Mouse (Mus musculus): Measurements from ENCODE around the gene Ly75. TPM values are rescaled to one million over a fixed set of nuclear protein-coding genes. Genes with fewer than 3 reads are reported as not detected.

Gene Ly75
- polyA plus RNA-seq, 1 experiment from 2014 or later, result 2.6 TPM

GRCm38 (mm10) chr2:60347875-60348274 is 35.2 kb downstream of the Ly75 start:
- WGBS, result 89% methylated on average over 7 of the region's 7 CpGs
- Histone ChIP-seq H3K9ac (ENCODE audit: low read length) (no peak overlapping the region), H3K27ac (ENCODE audit: low read depth, low read length) (no peak overlapping the region), H3K36me3 (ENCODE audit: control insufficient read depth, insufficient read depth, low read length) (no peaks in the 10 kb centered on the region), H3K4me1 (ENCODE audit: control insufficient read depth, insufficient read depth, low read length) (peaks cover 5% of the 10 kb centered on the region; the same call in 1 of the 2 replicates), H3K4me2 (ENCODE audit: low read depth) (no peak overlapping the region), H3K4me3 (ENCODE audit: low read depth, low read length) (no peak overlapping the region), H3K27me3 (ENCODE audit: control insufficient read depth, insufficient read depth, low read length) (no peaks in the 10 kb centered on the region), H3K9me3 (ENCODE audit: control insufficient read depth, low read length) (no peaks in the 10 kb centered on the region)
- no peak for DNase-seq (ENCODE audit: low spot score)
- ATAC-seq (ENCODE audit: insufficient read depth, low FRiP score, low TSS enrichment), result no peak

GRCm38 (mm10) chr2:60346531-60346930 is 36.6 kb downstream of the Ly75 start:
- no peaks in the 10 kb centered on the region for H3K36me3 ChIP-seq (ENCODE audit: control insufficient read depth, insufficient read depth, low read length)
- WGBS, result 54% methylated on average over 8 of the region's 8 CpGs
- no peaks in the 10 kb centered on the region for H3K27me3 ChIP-seq (ENCODE audit: control insufficient read depth, insufficient read depth, low read length)
- no peak overlapping the region for H3K4me2 ChIP-seq (ENCODE audit: low read depth)
- no peak overlapping the region for H3K27ac ChIP-seq (ENCODE audit: low read depth, low read length)
- no peak overlapping the region for H3K4me3 ChIP-seq (ENCODE audit: low read depth, low read length)
- no peak overlapping the region for H3K9ac ChIP-seq (ENCODE audit: low read length)
- H3K9me3 ChIP-seq (ENCODE audit: control insufficient read depth, low read length), result no peaks in the 10 kb centered on the region
- DNase-seq (ENCODE audit: low spot score) (peak; percentile 19), ATAC-seq (ENCODE audit: insufficient read depth, low FRiP score, low TSS enrichment) (no peak)
- peaks cover 5% of the 10 kb centered on the region; the same call in 1 of the 2 replicates for H3K4me1 ChIP-seq (ENCODE audit: control insufficient read depth, insufficient read depth, low read length)

- 74% methylated on average over 7 of the region's 7 CpGs for WGBS
- H3K27ac ChIP-seq (ENCODE audit: low read depth, low read length), result no peak overlapping the region
- no peaks in the 10 kb centered on the region for H3K9me3 ChIP-seq (ENCODE audit: control insufficient read depth, low read length)
- no peak overlapping the region for H3K9ac ChIP-seq (ENCODE audit: low read length)
- peaks cover 5% of the 10 kb centered on the region; the same call in 1 of the 2 replicates for H3K4me1 ChIP-seq (ENCODE audit: control insufficient read depth, insufficient read depth, low read length)
- no peak overlapping the region for H3K4me2 ChIP-seq (ENCODE audit: low read depth)
- DNase-seq (ENCODE audit: low spot score) (no peak), ATAC-seq (ENCODE audit: insufficient read depth, low FRiP score, low TSS enrichment) (no peak)
- H3K4me3 ChIP-seq (ENCODE audit: low read depth, low read length), result no peak overlapping the region
- H3K36me3 ChIP-seq (ENCODE audit: control insufficient read depth, insufficient read depth, low read length), result no peaks in the 10 kb centered on the region
- no peaks in the 10 kb centered on the region for H3K27me3 ChIP-seq (ENCODE audit: control insufficient read depth, insufficient read depth, low read length)
Measured at GRCm38 (mm10) chr2:60345717-60346116, 37.4 kb downstream of the Ly75 start.

GRCm38 (mm10) chr2:60343607-60344289 is 39.4 kb downstream of the Ly75 start:
- no peak overlapping the region for H3K4me3 ChIP-seq (ENCODE audit: low read depth, low read length)
- H3K36me3 ChIP-seq (ENCODE audit: control insufficient read depth, insufficient read depth, low read length), result no peaks in the 10 kb centered on the region
- H3K27ac ChIP-seq (ENCODE audit: low read depth, low read length), result no peak overlapping the region
- H3K9ac ChIP-seq (ENCODE audit: low read length), result no peak overlapping the region
- H3K4me1 ChIP-seq (ENCODE audit: control insufficient read depth, insufficient read depth, low read length), result peaks cover 5% of the 10 kb centered on the region; the same call in 1 of the 2 replicates
- 32% methylated on average over 11 of the region's 11 CpGs for whole genome bisulfite sequencing
- H3K27me3 ChIP-seq (ENCODE audit: control insufficient read depth, insufficient read depth, low read length), result no peaks in the 10 kb centered on the region
- H3K9me3 ChIP-seq (ENCODE audit: control insufficient read depth, low read length), result no peaks in the 10 kb centered on the region
- DNase-seq (ENCODE audit: low spot score) (peak; percentile 62), ATAC-seq (ENCODE audit: insufficient read depth, low FRiP score, low TSS enrichment) (peak; percentile 71)
- no peak overlapping the region for H3K4me2 ChIP-seq (ENCODE audit: low read depth)

GRCm38 (mm10) chr2:60342107-60342880 is 40.8 kb downstream of the Ly75 start:
- no peak overlapping the region for H3K4me3 ChIP-seq (ENCODE audit: low read depth, low read length)
- ATAC-seq (ENCODE audit: insufficient read depth, low FRiP score, low TSS enrichment), result no peak
- no peak overlapping the region for H3K9ac ChIP-seq (ENCODE audit: low read length)
- H3K4me2 ChIP-seq (ENCODE audit: low read depth), result no peak overlapping the region
- H3K27ac ChIP-seq (ENCODE audit: low read depth, low read length), result no peak overlapping the region
- no peaks in the 10 kb centered on the region for H3K9me3 ChIP-seq (ENCODE audit: control insufficient read depth, low read length)
- H3K36me3 ChIP-seq (ENCODE audit: control insufficient read depth, insufficient read depth, low read length), result no peaks in the 10 kb centered on the region
- no peak for DNase-seq (ENCODE audit: low spot score)
- peaks cover 5% of the 10 kb centered on the region; the same call in 1 of the 2 replicates for H3K4me1 ChIP-seq (ENCODE audit: control insufficient read depth, insufficient read depth, low read length)
- WGBS, result 73% methylated on average over 4 of the region's 4 CpGs
- H3K27me3 ChIP-seq (ENCODE audit: control insufficient read depth, insufficient read depth, low read length), result no peaks in the 10 kb centered on the region

- Histone ChIP-seq H3K36me3 (ENCODE audit: control insufficient read depth, insufficient read depth, low read length) (no peaks in the 10 kb centered on the region), H3K4me3 (ENCODE audit: low read depth, low read length) (no peak overlapping the region), H3K4me2 (ENCODE audit: low read depth) (no peak overlapping the region), H3K4me1 (ENCODE audit: control insufficient read depth, insufficient read depth, low read length) (no peaks in the 10 kb centered on the region), H3K9ac (ENCODE audit: low read length) (no peak overlapping the region), H3K9me3 (ENCODE audit: control insufficient read depth, low read length) (no peaks in the 10 kb centered on the region), H3K27ac (ENCODE audit: low read depth, low read length) (no peak overlapping the region), H3K27me3 (ENCODE audit: control insufficient read depth, insufficient read depth, low read length) (no peaks in the 10 kb centered on the region)
- 48% methylated on average over 9 of the region's 9 CpGs for WGBS
- DNase-seq (ENCODE audit: low spot score) (peak; percentile 21), ATAC-seq (ENCODE audit: insufficient read depth, low FRiP score, low TSS enrichment) (no peak)
Measured at GRCm38 (mm10) chr2:60337937-60338336, 45.2 kb downstream of the Ly75 start.

GRCm38 (mm10) chr2:60328641-60329040 is 54.5 kb downstream of the Ly75 start:
- Histone ChIP-seq H3K36me3 (ENCODE audit: control insufficient read depth, insufficient read depth, low read length) (no peaks in the 10 kb centered on the region), H3K27ac (ENCODE audit: low read depth, low read length) (no peak overlapping the region), H3K4me1 (ENCODE audit: control insufficient read depth, insufficient read depth, low read length) (no peaks in the 10 kb centered on the region), H3K4me2 (ENCODE audit: low read depth) (no peak overlapping the region), H3K27me3 (ENCODE audit: control insufficient read depth, insufficient read depth, low read length) (no peaks in the 10 kb centered on the region), H3K9me3 (ENCODE audit: control insufficient read depth, low read length) (no peaks in the 10 kb centered on the region), H3K9ac (ENCODE audit: low read length) (no peak overlapping the region), H3K4me3 (ENCODE audit: low read depth, low read length) (no peak overlapping the region)
- WGBS, result 93% methylated on average over 10 of the region's 10 CpGs
- ATAC-seq (ENCODE audit: insufficient read depth, low FRiP score, low TSS enrichment), result no peak
- no peak for DNase-seq (ENCODE audit: low spot score)

- H3K4me3 ChIP-seq (ENCODE audit: low read depth, low read length), result no peak overlapping the region
- no peak overlapping the region for H3K9ac ChIP-seq (ENCODE audit: low read length)
- no peak overlapping the region for H3K4me2 ChIP-seq (ENCODE audit: low read depth)
- H3K27ac ChIP-seq (ENCODE audit: low read depth, low read length), result no peak overlapping the region
- H3K36me3 ChIP-seq (ENCODE audit: control insufficient read depth, insufficient read depth, low read length), result no peaks in the 10 kb centered on the region
- ATAC-seq (ENCODE audit: insufficient read depth, low FRiP score, low TSS enrichment) (no peak), DNase-seq (ENCODE audit: low spot score) (no peak)
- H3K27me3 ChIP-seq (ENCODE audit: control insufficient read depth, insufficient read depth, low read length), result no peaks in the 10 kb centered on the region
- no peaks in the 10 kb centered on the region for H3K4me1 ChIP-seq (ENCODE audit: control insufficient read depth, insufficient read depth, low read length)
- 92% methylated on average over 11 of the region's 11 CpGs for WGBS
- H3K9me3 ChIP-seq (ENCODE audit: control insufficient read depth, low read length), result no peaks in the 10 kb centered on the region
Measured at GRCm38 (mm10) chr2:60327581-60327980, 55.5 kb downstream of the Ly75 start.

- no peaks in the 10 kb centered on the region for H3K4me1 ChIP-seq (ENCODE audit: control insufficient read depth, insufficient read depth, low read length)
- H3K9ac ChIP-seq (ENCODE audit: low read length), result no peak overlapping the region
- no peak for DNase-seq (ENCODE audit: low spot score)
- no peak overlapping the region for H3K4me2 ChIP-seq (ENCODE audit: low read depth)
- H3K27me3 ChIP-seq (ENCODE audit: control insufficient read depth, insufficient read depth, low read length), result no peaks in the 10 kb centered on the region
- 90% methylated on average over 7 of the region's 7 CpGs for WGBS
- no peak overlapping the region for H3K4me3 ChIP-seq (ENCODE audit: low read depth, low read length)
- no peak for ATAC-seq (ENCODE audit: insufficient read depth, low FRiP score, low TSS enrichment)
- H3K27ac ChIP-seq (ENCODE audit: low read depth, low read length), result no peak overlapping the region
- H3K36me3 ChIP-seq (ENCODE audit: control insufficient read depth, insufficient read depth, low read length), result no peaks in the 10 kb centered on the region
- no peaks in the 10 kb centered on the region for H3K9me3 ChIP-seq (ENCODE audit: control insufficient read depth, low read length)
Measured at GRCm38 (mm10) chr2:60326948-60327347, 56.2 kb downstream of the Ly75 start.
